Mouse (Mus musculus): ENCODE results near the gene Slc4a5.
"Not testable (repeated sequence)": the region's sequence is repeated elsewhere in the genome, so short reads cannot be mapped to it uniquely, and the experiment has no call there.

Slc4a5 gene

GRCm38 (mm10) chr6:83311206-83311605 is 91.6 kb downstream of the Slc4a5 start:
- DNase-seq (ENCODE audit: low spot score) = no peak

GRCm38 (mm10) chr6:83312021-83312420 is 92.4 kb downstream of the Slc4a5 start:
- no peak for DNase-seq (ENCODE audit: low spot score)

GRCm38 (mm10) chr6:83312514-83312913 is 92.9 kb downstream of the Slc4a5 start:
- DNase-seq (ENCODE audit: low spot score) = peak; percentile 43

- no peak for DNase-seq (ENCODE audit: low spot score)
Measured at GRCm38 (mm10) chr6:83315293-83315692, 95.7 kb downstream of the Slc4a5 start.

GRCm38 (mm10) chr6:83316022-83316421 is 96.4 kb downstream of the Slc4a5 start:
- DNase-seq (ENCODE audit: low spot score) = peak; percentile 70

- peak; percentile 95 for DNase-seq (ENCODE audit: low spot score)
Measured at GRCm38 (mm10) chr6:83317108-83317741, 97.6 kb downstream of the Slc4a5 start.

- DNase-seq (ENCODE audit: low spot score) = no peak
Measured at GRCm38 (mm10) chr6:83321927-83322326, 102.3 kb downstream of the Slc4a5 start.

GRCm38 (mm10) chr6:83322794-83323193 is 103.2 kb downstream of the Slc4a5 start:
- DNase-seq (ENCODE audit: low spot score) = no peak

- no peak for DNase-seq (ENCODE audit: low spot score)
Measured at GRCm38 (mm10) chr6:83323652-83324419, 104.2 kb downstream of the Slc4a5 start.

- DNase-seq (ENCODE audit: low spot score) = peak; percentile 97
Measured at GRCm38 (mm10) chr6:83325525-83326393, 106.1 kb downstream of the Slc4a5 start, which contains the start of the genes Mthfd2 and Mob1a. TSS of gene Mthfd2 (minus strand) at chr6:83325908. TSS of gene Mob1a (plus strand) at chr6:83326016.

GRCm38 (mm10) chr6:83326394-83326736 is 106.7 kb downstream of the Slc4a5 start:
- DNase-seq (ENCODE audit: low spot score) = no peak

- no peak for DNase-seq (ENCODE audit: low spot score)
Measured at GRCm38 (mm10) chr6:83326761-83327160, 107.1 kb downstream of the Slc4a5 start.

GRCm38 (mm10) chr6:83327591-83328190 is 108.1 kb downstream of the Slc4a5 start:
- DNase-seq (ENCODE audit: low spot score) = no peak

- peak; percentile 49 for DNase-seq (ENCODE audit: low spot score)
Measured at GRCm38 (mm10) chr6:83341387-83341786, 121.8 kb downstream of the Slc4a5 start.

GRCm38 (mm10) chr6:83342957-83343356 is 123.3 kb downstream of the Slc4a5 start:
- DNase-seq (ENCODE audit: low spot score) = no peak

GRCm38 (mm10) chr6:83345285-83345684 is 125.7 kb downstream of the Slc4a5 start:
- not testable (repeated sequence) for DNase-seq (ENCODE audit: low spot score)

GRCm38 (mm10) chr6:83347916-83348315 is 128.3 kb downstream of the Slc4a5 start:
- no peak for DNase-seq (ENCODE audit: low spot score)

GRCm38 (mm10) chr6:83348873-83349272 is 129.2 kb downstream of the Slc4a5 start, which contains the start of gene Bola3:
TSS of gene Bola3 (plus strand) at chr6:83349147.
- DNase-seq (ENCODE audit: low spot score) = no peak

- peak; percentile 83 for DNase-seq (ENCODE audit: low spot score)
Measured at GRCm38 (mm10) chr6:83349274-83349958, 129.8 kb downstream of the Slc4a5 start.

GRCm38 (mm10) chr6:83350172-83350571 is 130.5 kb downstream of the Slc4a5 start:
- DNase-seq (ENCODE audit: low spot score) = peak; percentile 18

GRCm38 (mm10) chr6:83350851-83351405 is 131.3 kb downstream of the Slc4a5 start:
- no peak for DNase-seq (ENCODE audit: low spot score)

Data from MN1 (cell line).